ENCODE assay signal across 13 mouse cellular contexts in genomic region chr17:73952103-73952521, GRCm38 (mm10). TPM values are rescaled to one million over a fixed set of nuclear protein-coding genes. Genes with fewer than 3 reads are reported as not detected.
DNase-seq lines count a peak whose midpoint lies in the region; ATAC-seq and TF ChIP-seq lines count a peak whose summit lies in the region.
"Had no signal": no experiment of that assay in that cellular context is flagged by ENCODE, and none has a peak within 500 bp of the region (broad histone marks: within the 10 kb centered on the region; RNA-seq: fewer than 3 reads in every experiment).

No protein-coding gene starts in this region.

- peak overlapping the region; percentile 22; the same call in 1 of the 2 replicates for H3K4me2 ChIP-seq in liver, postnatal 0 days (ENCODE audit: low read depth, low read length)
- H3K4me2 ChIP-seq in midbrain, embryonic 16.5 days (ENCODE audit: low read length): no peak overlapping the region
- no peak overlapping the region for H3K4me2 ChIP-seq in stomach, postnatal 0 days (replicated peaks; ENCODE audit: low read depth)
- H3K4me2 ChIP-seq: hindbrain, embryonic 15.5 days; lung, embryonic 14.5 days had no signal

- TF ChIP-seq CTCF in liver, postnatal 0 days (IDR thresholded peaks at IDR 0.05; ENCODE audit: low read depth): no peak
- no peak for TF ChIP-seq CTCF in stomach, postnatal 0 days (IDR thresholded peaks at IDR 0.05; ENCODE audit: low read depth)

- H3K27ac ChIP-seq in liver, postnatal 0 days (ENCODE audit: low read depth): peak overlapping the region; percentile 66
- no peak overlapping the region for H3K27ac ChIP-seq in midbrain, embryonic 16.5 days (ENCODE audit: low read length)
- H3K27ac ChIP-seq in stomach, postnatal 0 days (replicated peaks): no peak overlapping the region; the same call in 1 of the 2 replicates
- H3K27ac ChIP-seq: hindbrain, embryonic 15.5 days had no signal

- DNase-seq in lung, postnatal 36 days: peak; percentile 70
- no peak for DNase-seq in lung, postnatal 14 days
- peak; percentile 51 for DNase-seq in liver, postnatal 0 days
- DNase-seq in spleen, adult 18-20 months: peak; percentile 12 to 23
- no peak for DNase-seq in ovary, postnatal 10 days (ENCODE audit: low spot score)
- DNase-seq in stomach, postnatal 0 days (ENCODE audit: low spot score): no peak
- DNase-seq: gastrocnemius, postnatal 36 days; kidney, postnatal 4 days; lung, embryonic 14.5 days; right cerebral cortex, postnatal 25 days had no signal

- WGBS in liver, postnatal 0 days (ENCODE audit: insufficient replicate concordance): 32% methylated on average over 4 of the region's 4 CpGs
- WGBS in midbrain, embryonic 16.5 days: 85% methylated on average over 4 of the region's 4 CpGs
- WGBS in stomach, postnatal 0 days: 75% methylated on average over 4 of the region's 4 CpGs

- H3K9ac ChIP-seq in liver, postnatal 0 days (replicated peaks): no peak overlapping the region
- no peak overlapping the region for H3K9ac ChIP-seq in midbrain, embryonic 16.5 days (ENCODE audit: low read depth, low read length)
- no peak overlapping the region for H3K9ac ChIP-seq in stomach, postnatal 0 days (ENCODE audit: low read length)
- H3K9ac ChIP-seq: hindbrain, embryonic 15.5 days; lung, embryonic 14.5 days had no signal

- no peaks in the 10 kb centered on the region for H3K36me3 ChIP-seq in liver, postnatal 0 days (replicated peaks; ENCODE audit: insufficient read depth, low read length)
- H3K36me3 ChIP-seq in midbrain, embryonic 16.5 days (ENCODE audit: control insufficient read depth, insufficient read depth, low read length): no peaks in the 10 kb centered on the region
- H3K36me3 ChIP-seq in stomach, postnatal 0 days (ENCODE audit: control insufficient read depth, insufficient read depth, low read length): no peaks in the 10 kb centered on the region
- H3K36me3 ChIP-seq: hindbrain, embryonic 15.5 days had no signal

- H3K27me3 ChIP-seq in liver, postnatal 0 days (ENCODE audit: insufficient read depth, low read length): no peaks in the 10 kb centered on the region
- H3K27me3 ChIP-seq in midbrain, embryonic 16.5 days (ENCODE audit: control insufficient read depth, insufficient read depth, low read depth, low read length): no peaks in the 10 kb centered on the region
- no peaks in the 10 kb centered on the region for H3K27me3 ChIP-seq in stomach, postnatal 0 days (ENCODE audit: control insufficient read depth, insufficient read depth, low read length)
- H3K27me3 ChIP-seq: hindbrain, embryonic 15.5 days had no signal

- H3K4me3 ChIP-seq in liver, postnatal 0 days (ENCODE audit: low read depth, low read length): no peak overlapping the region
- H3K4me3 ChIP-seq in midbrain, embryonic 16.5 days (ENCODE audit: low read depth, low read length): no peak overlapping the region
- no peak overlapping the region for H3K4me3 ChIP-seq in stomach, postnatal 0 days (ENCODE audit: low read depth, low read length)
- H3K4me3 ChIP-seq: hindbrain, embryonic 15.5 days had no signal

- peak; percentile 82 for ATAC-seq in activated CD4-positive, CD25-positive, alpha-beta regulatory T cell, adult 4 months
- peak; percentile 26; the same call in 1 of the 2 replicates for ATAC-seq in liver, postnatal 0 days
- ATAC-seq in midbrain, embryonic 16.5 days: no peak
- no peak for ATAC-seq in stomach, postnatal 0 days (ENCODE audit: low FRiP score, low TSS enrichment)

- no peaks in the 10 kb centered on the region for H3K9me3 ChIP-seq in liver, postnatal 0 days (ENCODE audit: low read length)
- no peaks in the 10 kb centered on the region for H3K9me3 ChIP-seq in midbrain, embryonic 16.5 days (replicated peaks; ENCODE audit: control insufficient read depth, low read length, poor library complexity, severe bottlenecking)
- H3K9me3 ChIP-seq in stomach, postnatal 0 days (ENCODE audit: control insufficient read depth, low read length): no peaks in the 10 kb centered on the region
- H3K9me3 ChIP-seq: hindbrain, embryonic 15.5 days had no signal

- TF ChIP-seq EP300 in liver, postnatal 0 days (IDR thresholded peaks at IDR 0.05; ENCODE audit: low read depth): no peak
- TF ChIP-seq EP300 in stomach, postnatal 0 days (optimal IDR thresholded peaks at IDR 0.05): no peak

- H3K4me1 ChIP-seq in liver, postnatal 0 days (ENCODE audit: insufficient read depth): peaks cover 7% of the 10 kb centered on the region; the same call in 1 of the 2 replicates
- H3K4me1 ChIP-seq in midbrain, embryonic 16.5 days (ENCODE audit: control insufficient read depth, insufficient read depth, low read length): no peaks in the 10 kb centered on the region
- no peaks in the 10 kb centered on the region for H3K4me1 ChIP-seq in stomach, postnatal 0 days (replicated peaks; ENCODE audit: control insufficient read depth, insufficient read depth)
- H3K4me1 ChIP-seq: hindbrain, embryonic 15.5 days had no signal

RNA-seq across cellular contexts. Expression of gene Xdh, which starts 2.1 kb away (rescaled TPM):
- 10 to 100 TPM; 19.1 to 39.8 TPM for polyA plus RNA-seq in activated CD4-positive, CD25-positive, alpha-beta regulatory T cell, adult 4 months (2017; shearing (Covaris generic))
- 5.8 and 7.0 TPM in 2 replicates for polyA plus RNA-seq in liver, postnatal 0 days (2015; fragmentation: Nextera tagmentation; extraction: Ambion mirVana)
- 0.31 and 0.70 TPM in 2 replicates for polyA plus RNA-seq in midbrain, embryonic 16.5 days (2015; fragmentation: Nextera tagmentation; extraction: Ambion mirVana)
- polyA plus RNA-seq in stomach, postnatal 0 days (2015; fragmentation: Nextera tagmentation; extraction: Ambion mirVana): 16.4 and 18.4 TPM in 2 replicates

Comparison
In these comparisons a context has a peak if more than half of its experiments do, and no peak if none do; other contexts are left out.
1. DNase-seq: peak in lung, postnatal 36 days (single experiment), liver, postnatal 0 days (single experiment) and spleen, adult 18-20 months (2 of 2); none in lung, postnatal 14 days (single experiment), ovary, postnatal 10 days (single experiment) and stomach, postnatal 0 days (single experiment).
2. ATAC-seq: peak in activated CD4-positive, CD25-positive, alpha-beta regulatory T cell, adult 4 months (single experiment) and liver, postnatal 0 days (single experiment); none in midbrain, embryonic 16.5 days (single experiment) and stomach, postnatal 0 days (single experiment).